In the genomic region with DNA sequence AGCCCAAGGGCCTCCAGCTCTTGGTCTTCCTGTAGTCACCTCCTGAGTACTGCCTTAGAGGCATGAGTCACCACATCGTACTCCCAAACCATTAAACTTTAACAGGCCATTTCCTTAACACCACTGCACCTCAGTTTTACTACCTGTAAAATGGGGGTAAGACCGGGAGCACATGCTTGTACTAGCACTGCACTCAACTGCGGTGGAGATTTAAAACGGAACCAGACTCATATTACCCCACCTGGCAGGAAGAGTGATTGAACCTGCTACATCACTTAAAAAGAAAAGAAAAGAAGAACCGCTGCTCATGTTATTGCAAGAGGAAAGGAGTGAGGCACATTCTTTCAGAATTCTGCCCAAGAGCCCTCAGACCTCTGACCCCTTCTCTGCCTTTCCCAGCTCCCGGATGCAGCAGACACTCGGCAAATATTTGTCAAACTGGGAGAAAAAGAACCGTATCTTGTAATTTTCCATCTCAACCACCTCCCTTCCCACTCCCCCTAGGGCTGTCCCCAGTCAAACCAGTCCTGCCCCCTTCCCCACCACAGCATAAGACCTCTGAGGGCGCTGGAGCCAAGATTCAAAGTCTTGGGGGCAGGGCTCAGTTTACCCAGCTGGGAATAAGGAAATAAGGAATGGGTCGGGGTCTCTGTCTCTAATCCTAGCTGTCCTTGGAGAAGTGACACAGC, we compare ENCODE assay signal across 8 mouse cellular contexts. TPM values are rescaled to one million over a fixed set of nuclear protein-coding genes. Genes with fewer than 3 reads are reported as not detected.
DNase-seq lines count a peak whose midpoint lies in the region; ATAC-seq and TF ChIP-seq lines count a peak whose summit lies in the region.

No protein-coding gene starts in this region.

- no peak for ATAC-seq in embryonic facial prominence, embryonic 14.5 days (ENCODE audit: low read depth)
- ATAC-seq in erythroid progenitor cell, adult 5-6 weeks (replicated peaks; ENCODE audit: low FRiP score, poor library complexity, severe bottlenecking), result no peak

- peak overlapping the region; percentile 87 for H3K4me3 ChIP-seq in kidney, adult 2 months (ENCODE audit: insufficient read depth, low read depth, low read length)
- peak overlapping the region; percentile 83 for H3K4me3 ChIP-seq in embryonic facial prominence, embryonic 14.5 days (ENCODE audit: low read depth, low read length)

- H3K4me1 ChIP-seq in kidney, adult 2 months (ENCODE audit: control insufficient read depth, insufficient read depth, low read length), result peaks cover 19% of the 10 kb centered on the region
- H3K4me1 ChIP-seq in embryonic facial prominence, embryonic 14.5 days (ENCODE audit: control insufficient read depth, insufficient read depth, low read length), result peaks cover 14% of the 10 kb centered on the region; the same call in 1 of the 2 replicates

- no peaks in the 10 kb centered on the region for H3K36me3 ChIP-seq in kidney, adult 2 months (ENCODE audit: control insufficient read depth, insufficient read depth, low read length)
- peaks cover 24% of the 10 kb centered on the region for H3K36me3 ChIP-seq in embryonic facial prominence, embryonic 14.5 days (ENCODE audit: control insufficient read depth, insufficient read depth, low read length)

- H3K27ac ChIP-seq in kidney, adult 2 months (ENCODE audit: insufficient read depth, low read depth, low read length), result peak overlapping the region; percentile 84
- H3K27ac ChIP-seq in embryonic facial prominence, embryonic 14.5 days (replicated peaks; ENCODE audit: low read depth, low read length), result peak overlapping the region; percentile 87

- 16% methylated on average over 10 of the region's 10 CpGs for WGBS in kidney, adult 2 months
- 29% methylated on average over 10 of the region's 10 CpGs for WGBS in embryonic facial prominence, embryonic 14.5 days

- no peaks in the 10 kb centered on the region for H3K27me3 ChIP-seq in kidney, adult 2 months (replicated peaks; ENCODE audit: control insufficient read depth, insufficient read depth, low read length)
- H3K27me3 ChIP-seq in embryonic facial prominence, embryonic 14.5 days (replicated peaks; ENCODE audit: control insufficient read depth, insufficient read depth, low read length), result no peaks in the 10 kb centered on the region

- no peak for TF ChIP-seq CTCF in kidney, adult 2 months (conservative IDR thresholded peaks at IDR 0.05; ENCODE audit: insufficient read depth, insufficient read length, low read depth, low read length)

- peak overlapping the region; percentile 81 for H3K9ac ChIP-seq in embryonic facial prominence, embryonic 14.5 days (ENCODE audit: low read depth, low read length)

- DNase-seq in kidney, adult 2 months, result peak; percentile 71
- DNase-seq in kidney, adult 8-10 months, result no peak
- DNase-seq in embryonic facial prominence, embryonic 14.5 days (ENCODE audit: low spot score), result no peak
- peak; percentile 48 for DNase-seq in kidney, adult 9 months
- DNase-seq in lung, postnatal 14 days, result peak; percentile 42
- DNase-seq in urinary bladder, postnatal 4 days (ENCODE audit: low spot score in 2 of 2), result no peak
- no peak for DNase-seq in layer of hippocampus, adult 9-11 months

- H3K4me2 ChIP-seq in embryonic facial prominence, embryonic 14.5 days (ENCODE audit: low read depth, low read length), result peak overlapping the region; percentile 98

- no peaks in the 10 kb centered on the region for H3K9me3 ChIP-seq in embryonic facial prominence, embryonic 14.5 days (ENCODE audit: control insufficient read depth, low read length)

- no peak for TF ChIP-seq POLR2A in kidney, adult 2 months (IDR thresholded peaks at IDR 0.05; ENCODE audit: low read depth, low read length)

RNA-seq across cellular contexts. Expression of a gene that starts 2.5 kb away (rescaled TPM):
- polyA plus RNA-seq in kidney, adult 2 months (2012; rRNA removed), result 69.5 and 71.5 TPM in 2 replicates
- 70.0 and 70.7 TPM in 2 replicates for polyA plus RNA-seq in embryonic facial prominence, embryonic 14.5 days (2014; fragmentation: Nextera tagmentation; extraction: Ambion mirVana)
- total RNA-seq in erythroid progenitor cell, adult 5-6 weeks (2015; ENCODE audit: low replicate concordance), result 34.0 and 58.7 TPM in 2 replicates
- total RNA-seq in erythroid progenitor cell, adult 5-6 weeks (2017; ENCODE audit: low replicate concordance), result 17.9 and 26.7 TPM in 2 replicates

RNA-seq across cellular contexts. Expression of a gene that starts 10.7 kb away (rescaled TPM):
- polyA plus RNA-seq in kidney, adult 2 months (2012; rRNA removed), result not detected in 2 replicates
- polyA plus RNA-seq in embryonic facial prominence, embryonic 14.5 days (2014; fragmentation: Nextera tagmentation; extraction: Ambion mirVana), result 0.49 TPM in 1 of 2 replicates, not detected in the other
- total RNA-seq in erythroid progenitor cell, adult 5-6 weeks (2015; ENCODE audit: low replicate concordance), result not detected in 2 replicates
- total RNA-seq in erythroid progenitor cell, adult 5-6 weeks (2017; ENCODE audit: low replicate concordance), result not detected in 2 replicates

RNA-seq across cellular contexts. Expression of a gene that starts 13.3 kb away (rescaled TPM):
- polyA plus RNA-seq in kidney, adult 2 months (2012; rRNA removed), result 7.6 and 19.1 TPM in 2 replicates
- 53.7 and 57.0 TPM in 2 replicates for polyA plus RNA-seq in embryonic facial prominence, embryonic 14.5 days (2014; fragmentation: Nextera tagmentation; extraction: Ambion mirVana)
- 4.0 TPM in 1 of 2 replicates, not detected in the other for total RNA-seq in erythroid progenitor cell, adult 5-6 weeks (2015; ENCODE audit: low replicate concordance)
- total RNA-seq in erythroid progenitor cell, adult 5-6 weeks (2017; ENCODE audit: low replicate concordance), result not detected in 2 replicates

RNA-seq across cellular contexts. Expression of a gene that starts 40.7 kb away (rescaled TPM):
- polyA plus RNA-seq in kidney, adult 2 months (2012; rRNA removed), result 0.17 and 0.19 TPM in 2 replicates
- polyA plus RNA-seq in embryonic facial prominence, embryonic 14.5 days (2014; fragmentation: Nextera tagmentation; extraction: Ambion mirVana), result 0.15 and 0.28 TPM in 2 replicates
- total RNA-seq in erythroid progenitor cell, adult 5-6 weeks (2015; ENCODE audit: low replicate concordance), result 6.3 and 7.9 TPM in 2 replicates
- 1.3 and 3.3 TPM in 2 replicates for total RNA-seq in erythroid progenitor cell, adult 5-6 weeks (2017; ENCODE audit: low replicate concordance)

RNA-seq across cellular contexts. Expression of a gene that starts 41.0 kb away (rescaled TPM):
- polyA plus RNA-seq in kidney, adult 2 months (2012; rRNA removed), result 41.7 and 48.5 TPM in 2 replicates
- 29.7 and 30.2 TPM in 2 replicates for polyA plus RNA-seq in embryonic facial prominence, embryonic 14.5 days (2014; fragmentation: Nextera tagmentation; extraction: Ambion mirVana)
- 19.8 and 25.6 TPM in 2 replicates for total RNA-seq in erythroid progenitor cell, adult 5-6 weeks (2015; ENCODE audit: low replicate concordance)
- total RNA-seq in erythroid progenitor cell, adult 5-6 weeks (2017; ENCODE audit: low replicate concordance), result 20.0 and 22.7 TPM in 2 replicates

Comparison
In these comparisons a context has a peak if more than half of its experiments do, and no peak if none do; other contexts are left out.
1. DNase-seq: peak in kidney, adult 2 months (single experiment), kidney, adult 9 months (single experiment) and lung, postnatal 14 days (single experiment); none in kidney, adult 8-10 months (0 of 2), embryonic facial prominence, embryonic 14.5 days (single experiment), urinary bladder, postnatal 4 days (0 of 2) and layer of hippocampus, adult 9-11 months (single experiment).